Mouse (Mus musculus) forebrain, embryonic 16.5 days (tissue): ENCODE measurements at regions not wholly inside any gene's neighbourhood (a gene's known extent, or its start where the extent isn't known, plus 50 kb on each side); places are given as distances from the start of the nearest gene placed in this dataset.

Experiments
- ATAC-seq: fragments of 200-750 bp; cut with Nextera tagmentation; 2 replicates; pipeline ENCODE4 v1.8.0; 2017; ENCODE audit warnings: mild to moderate bottlenecking, moderate library complexity
- H3K27ac ChIP-seq: fragments of 300-500 bp; sonication (generic); 2 replicates; pipeline ENCODE4 v1.5.1; 2014; ENCODE audit warnings: low read length, control low read depth
- H3K27me3 ChIP-seq: fragments of 300-500 bp; sonication (generic); replicated peaks from 2 replicates; pipeline ENCODE4 v1.6.1; 2014; ENCODE audit warnings: low read length; ENCODE audit not compliant: control insufficient read depth, insufficient read depth
- H3K36me3 ChIP-seq: fragments of 300-500 bp; sonication (generic); 2 replicates; pipeline ENCODE4 v1.6.1; 2014; ENCODE audit not compliant: control insufficient read depth, insufficient read depth
- H3K4me1 ChIP-seq: fragments of 300-500 bp; sonication (generic); replicated peaks from 2 replicates; pipeline ENCODE4 v1.6.1; 2014; ENCODE audit warnings: low read length; ENCODE audit not compliant: control insufficient read depth, insufficient read depth
- H3K4me2 ChIP-seq: fragments of 300-500 bp; sonication (generic); 2 replicates; pipeline ENCODE4 v1.6.1; 2014; ENCODE audit warnings: mild to moderate bottlenecking, low read length, control low read depth
- H3K4me3 ChIP-seq: fragments of 300-500 bp; sonication (generic); replicated peaks from 2 replicates; pipeline ENCODE4 v1.5.1; 2014; ENCODE audit warnings: mild to moderate bottlenecking, low read length, control low read depth
- H3K9ac ChIP-seq: fragments of 300-500 bp; sonication (generic); replicated peaks from 2 replicates; pipeline ENCODE4 v1.6.1; 2014; ENCODE audit warnings: low read depth, low read length, control low read depth
- H3K9me3 ChIP-seq: fragments of 300-500 bp; sonication (generic); 2 replicates; pipeline ENCODE4 v1.6.1; 2016; ENCODE audit warnings: low read length; ENCODE audit not compliant: control insufficient read depth
- WGBS: fragments of 180-500 bp; shearing (Covaris S2); extraction: QIAGEN DNeasy Blood & Tissue Kit; methylation state at CpG from one replicate; pipeline ENCODE4 v1.1.7; 2014; 5-methylcytosine and 5-hydroxymethylcytosine counted together

GRCm38 (mm10) chr11:63466541-63466940 lies 337.8 kb downstream of the Pmp22 start:
- ATAC-seq = no peak
- WGBS = 94% methylated on average over 2 of the region's 2 CpGs
- Histone ChIP-seq H3K4me2 (no peak overlapping the region), H3K4me3 (no peak overlapping the region), H3K4me1 (peaks cover 9% of the 10 kb centered on the region), H3K9me3 (no peaks in the 10 kb centered on the region), H3K9ac (no peak overlapping the region), H3K27me3 (peaks cover 7% of the 10 kb centered on the region), H3K27ac (no peak overlapping the region), H3K36me3 (no peaks in the 10 kb centered on the region)

- Histone ChIP-seq H3K9me3 (no peaks in the 10 kb centered on the region), H3K27me3 (no peaks in the 10 kb centered on the region), H3K4me3 (no peak overlapping the region), H3K4me2 (no peak overlapping the region), H3K4me1 (no peaks in the 10 kb centered on the region), H3K36me3 (no peaks in the 10 kb centered on the region), H3K27ac (no peak overlapping the region), H3K9ac (no peak overlapping the region)
- no peak for ATAC-seq
- WGBS = 95% methylated on average over 14 of the region's 15 CpGs
Measured at GRCm38 (mm10) chr11:63474831-63475230, 346.0 kb downstream of the Pmp22 start.

GRCm38 (mm10) chr11:63481676-63482310 lies 353.0 kb downstream of the Pmp22 start:
- no peak overlapping the region for H3K4me2 ChIP-seq

GRCm38 (mm10) chr11:63482593-63482992 lies 353.8 kb downstream of the Pmp22 start:
- Histone ChIP-seq H3K36me3 (no peaks in the 10 kb centered on the region), H3K9ac (no peak overlapping the region), H3K4me2 (peak overlapping the region; percentile 17), H3K4me3 (no peak overlapping the region), H3K4me1 (peaks cover 6% of the 10 kb centered on the region), H3K9me3 (peaks cover 5% of the 10 kb centered on the region; the same call in 1 of the 2 replicates), H3K27ac (no peak overlapping the region), H3K27me3 (no peaks in the 10 kb centered on the region)
- 2% methylated on average over 6 of the region's 6 CpGs for WGBS
- no peak for ATAC-seq

More at GRCm38 (mm10) chr11:63481676-63482310, 353.0 kb downstream of the Pmp22 start:
- Histone ChIP-seq H3K9ac (no peak overlapping the region), H3K27me3 (no peaks in the 10 kb centered on the region), H3K27ac (no peak overlapping the region), H3K4me3 (no peak overlapping the region), H3K36me3 (no peaks in the 10 kb centered on the region), H3K4me1 (peaks cover 6% of the 10 kb centered on the region), H3K9me3 (peaks cover 5% of the 10 kb centered on the region; the same call in 1 of the 2 replicates)
- ATAC-seq = no peak
- 47% methylated on average over 7 of the region's 7 CpGs for WGBS

- Histone ChIP-seq H3K27ac (no peak overlapping the region), H3K4me3 (no peak overlapping the region), H3K4me1 (peaks cover 6% of the 10 kb centered on the region), H3K9ac (no peak overlapping the region), H3K9me3 (no peaks in the 10 kb centered on the region), H3K36me3 (no peaks in the 10 kb centered on the region), H3K27me3 (no peaks in the 10 kb centered on the region), H3K4me2 (no peak overlapping the region)
- WGBS = 71% methylated on average over 2 of the region's 2 CpGs
- ATAC-seq = no peak
Measured at GRCm38 (mm10) chr11:63487203-63487602, 358.4 kb downstream of the Pmp22 start.

GRCm38 (mm10) chr11:63502181-63502580 lies 373.4 kb downstream of the Pmp22 start:
- Histone ChIP-seq H3K27me3 (no peaks in the 10 kb centered on the region), H3K27ac (no peak overlapping the region), H3K4me2 (no peak overlapping the region), H3K9me3 (no peaks in the 10 kb centered on the region), H3K36me3 (no peaks in the 10 kb centered on the region), H3K4me3 (no peak overlapping the region), H3K4me1 (no peaks in the 10 kb centered on the region), H3K9ac (no peak overlapping the region)
- ATAC-seq = no peak
- 48% methylated on average over 5 of the region's 5 CpGs for WGBS

GRCm38 (mm10) chr11:63507387-63507786 lies 378.6 kb downstream of the Pmp22 start:
- ATAC-seq = no peak
- Histone ChIP-seq H3K4me2 (no peak overlapping the region), H3K9ac (no peak overlapping the region), H3K4me3 (no peak overlapping the region), H3K9me3 (no peaks in the 10 kb centered on the region), H3K27ac (no peak overlapping the region), H3K4me1 (no peaks in the 10 kb centered on the region), H3K36me3 (no peaks in the 10 kb centered on the region), H3K27me3 (no peaks in the 10 kb centered on the region)
- 91% methylated on average over 8 of the region's 8 CpGs for WGBS

- Histone ChIP-seq H3K9ac (no peak overlapping the region), H3K36me3 (no peaks in the 10 kb centered on the region), H3K27me3 (no peaks in the 10 kb centered on the region), H3K9me3 (no peaks in the 10 kb centered on the region), H3K4me1 (no peaks in the 10 kb centered on the region), H3K4me2 (no peak overlapping the region), H3K4me3 (no peak overlapping the region), H3K27ac (no peak overlapping the region)
- 96% methylated on average over 2 of the region's 2 CpGs for WGBS
- no peak for ATAC-seq
Measured at GRCm38 (mm10) chr11:63508727-63509126, 379.9 kb downstream of the Pmp22 start.

- Histone ChIP-seq H3K27me3 (no peaks in the 10 kb centered on the region), H3K4me3 (no peak overlapping the region), H3K9ac (no peak overlapping the region), H3K27ac (no peak overlapping the region), H3K4me2 (no peak overlapping the region), H3K36me3 (no peaks in the 10 kb centered on the region), H3K4me1 (no peaks in the 10 kb centered on the region), H3K9me3 (no peaks in the 10 kb centered on the region)
- 94% methylated on average over 7 of the region's 7 CpGs for WGBS
- ATAC-seq = no peak
Measured at GRCm38 (mm10) chr11:63510611-63511010, 381.8 kb downstream of the Pmp22 start.

GRCm38 (mm10) chr11:63514615-63515014 lies 385.8 kb downstream of the Pmp22 start:
- Histone ChIP-seq H3K27ac (no peak overlapping the region), H3K36me3 (no peaks in the 10 kb centered on the region), H3K27me3 (no peaks in the 10 kb centered on the region), H3K9ac (no peak overlapping the region), H3K4me3 (no peak overlapping the region), H3K9me3 (no peaks in the 10 kb centered on the region), H3K4me1 (peaks cover 8% of the 10 kb centered on the region; the same call in 1 of the 2 replicates), H3K4me2 (no peak overlapping the region)
- WGBS = 92% methylated on average over 3 of the region's 3 CpGs
- ATAC-seq = no peak
